Mouse (Mus musculus) embryonic facial prominence, embryonic 13.5 days (tissue): ENCODE data around the gene Fam168a. TPM values are rescaled to one million over a fixed set of nuclear protein-coding genes. Genes with fewer than 3 reads are reported as not detected.
A peak's percentile ranks its signal among the peaks of the same experiment; 100 is the strongest.

Experiments
- ATAC-seq: fragments of 200-750 bp; cut with Nextera tagmentation; 2 replicates; pipeline ENCODE4 v1.8.0; 2017; ENCODE audit warnings: low read depth; ENCODE audit not compliant: insufficient number of reproducible peaks, insufficient read depth, low FRiP score, low TSS enrichment
- H3K27ac ChIP-seq: fragments of 300-500 bp; sonication (generic); 2 replicates; pipeline ENCODE4 v1.5.1; 2015; ENCODE audit warnings: moderate library complexity, mild to moderate bottlenecking, inconsistent platforms
- H3K27me3 ChIP-seq: fragments of 300-500 bp; sonication (generic); 2 replicates; pipeline ENCODE4 v1.6.1; 2015; ENCODE audit warnings: mild to moderate bottlenecking, inconsistent platforms
- H3K36me3 ChIP-seq: fragments of 300-500 bp; sonication (generic); 2 replicates; pipeline ENCODE4 v1.6.1; 2015; ENCODE audit warnings: mild to moderate bottlenecking, inconsistent platforms
- H3K4me1 ChIP-seq: fragments of 300-500 bp; sonication (generic); 2 replicates; pipeline ENCODE4 v1.6.1; 2015; ENCODE audit warnings: inconsistent platforms
- H3K4me2 ChIP-seq: fragments of 300-500 bp; sonication (generic); 2 replicates; pipeline ENCODE4 v1.6.1; 2015; ENCODE audit warnings: moderate library complexity, mild to moderate bottlenecking, inconsistent platforms
- H3K4me3 ChIP-seq: fragments of 300-500 bp; sonication (generic); 2 replicates; pipeline ENCODE4 v1.5.1; 2015; ENCODE audit warnings: mild to moderate bottlenecking, inconsistent platforms
- H3K9ac ChIP-seq: fragments of 300-500 bp; sonication (generic); 2 replicates; pipeline ENCODE4 v1.6.1; 2015; ENCODE audit warnings: mild to moderate bottlenecking, inconsistent platforms
- H3K9me3 ChIP-seq: fragments of 300-500 bp; sonication (generic); 2 replicates; pipeline ENCODE4 v1.6.1; 2016; ENCODE audit warnings: inconsistent platforms
- WGBS: fragments of 180-500 bp; shearing (Covaris S2); methylation state at CpG from one replicate; pipeline ENCODE4 v1.1.7; 2015; ENCODE audit warnings: mixed read lengths; 5-methylcytosine and 5-hydroxymethylcytosine counted together
- polyA plus RNA-seq: library from polyadenylated mRNA; unstranded; fragments of >200 nt; fragmentation: Nextera tagmentation; extraction: Ambion mirVana; gene quantifications from 2 replicates; pipeline ENCODE4 v1.2.1, GENCODE M21; 2015

Gene Fam168a
- polyA plus RNA-seq, result 56.3 and 60.9 TPM in 2 replicates

DNA sequence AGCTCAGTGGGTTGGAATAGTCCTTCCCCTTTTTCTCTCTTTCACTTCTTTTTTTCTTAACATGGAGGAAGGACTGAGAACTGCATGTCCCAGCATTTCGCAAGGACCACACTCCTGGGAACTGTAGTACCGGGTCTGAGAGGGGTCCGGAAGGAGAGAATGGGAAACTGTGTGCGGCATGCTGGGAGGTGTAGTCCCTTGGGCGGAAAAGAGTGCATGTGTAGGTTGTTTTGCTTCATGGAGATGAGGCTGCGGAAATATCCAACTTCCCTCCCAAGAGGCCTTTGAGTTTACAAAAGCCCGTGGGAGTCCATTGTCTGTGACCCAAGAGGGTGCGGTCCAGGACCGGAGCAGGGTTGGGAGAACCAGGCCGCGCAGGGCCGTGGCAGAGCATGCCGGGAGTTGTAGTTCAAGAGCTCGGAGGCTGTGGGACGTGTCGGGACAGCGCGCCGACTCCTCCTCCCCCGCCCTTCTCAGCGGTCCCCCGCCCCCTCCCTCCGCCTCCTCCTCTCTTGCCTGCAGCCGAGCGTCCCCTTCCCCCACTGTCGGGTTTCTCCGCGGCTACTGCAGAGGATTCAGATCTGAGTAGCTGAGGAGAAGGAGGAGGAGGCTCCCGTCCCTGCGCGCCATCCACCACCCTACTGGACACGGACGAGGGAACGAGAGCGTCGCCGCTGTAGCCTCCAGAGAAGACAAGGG is at the start of gene Fam168a:
Fam168a (plus strand) TSS at position 493 of the 699 bp plus-strand sequence.
- no peaks in the 10 kb centered on the region for H3K9me3 ChIP-seq
- peak within 1 kb of the TSS; percentile 86 for H3K4me2 ChIP-seq
- peak within 1 kb of the TSS; percentile 87 for H3K4me3 ChIP-seq
- WGBS, result under 1% methylated on average over 34 of the region's 37 CpGs
- no peaks in the 10 kb centered on the region for H3K27me3 ChIP-seq
- peak within 1 kb of the TSS; percentile 98 for H3K27ac ChIP-seq
- peak within 1 kb of the TSS; percentile 95 for H3K9ac ChIP-seq
- peak; percentile 99 for ATAC-seq
- no peaks in the 10 kb centered on the region for H3K36me3 ChIP-seq
- H3K4me1 ChIP-seq, result peaks cover 13% of the 10 kb centered on the region

DNA sequence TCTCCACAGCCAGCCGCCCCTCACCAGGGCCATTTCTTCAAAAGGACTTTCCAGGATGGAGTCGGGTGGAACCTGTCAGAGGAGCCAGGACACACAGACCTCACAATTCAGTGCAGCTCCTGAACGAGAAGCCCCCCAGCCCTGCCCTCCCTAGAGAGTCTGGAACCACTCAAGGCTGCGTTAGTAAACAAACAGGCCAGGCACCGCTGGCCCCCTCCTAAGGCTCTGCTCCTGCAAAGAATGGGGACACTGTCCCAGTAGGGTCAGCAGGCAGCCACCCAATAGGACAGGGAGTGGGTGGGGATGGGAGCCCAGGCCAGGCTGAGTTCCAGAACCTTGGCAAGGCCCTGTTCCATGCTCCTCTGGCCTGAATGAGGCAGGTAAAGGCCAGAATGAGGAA is 49.7 kb upstream of the Fam168a start:
- Histone ChIP-seq H3K4me3 (no peak overlapping the region), H3K36me3 (no peaks in the 10 kb centered on the region), H3K4me2 (no peak overlapping the region), H3K9me3 (no peaks in the 10 kb centered on the region), H3K27ac (no peak overlapping the region), H3K4me1 (peaks cover 16% of the 10 kb centered on the region; the same call in 1 of the 2 replicates), H3K27me3 (no peaks in the 10 kb centered on the region), H3K9ac (no peak overlapping the region)
- 25% methylated on average over 5 of the region's 5 CpGs for WGBS
- no peak for ATAC-seq

DNA sequence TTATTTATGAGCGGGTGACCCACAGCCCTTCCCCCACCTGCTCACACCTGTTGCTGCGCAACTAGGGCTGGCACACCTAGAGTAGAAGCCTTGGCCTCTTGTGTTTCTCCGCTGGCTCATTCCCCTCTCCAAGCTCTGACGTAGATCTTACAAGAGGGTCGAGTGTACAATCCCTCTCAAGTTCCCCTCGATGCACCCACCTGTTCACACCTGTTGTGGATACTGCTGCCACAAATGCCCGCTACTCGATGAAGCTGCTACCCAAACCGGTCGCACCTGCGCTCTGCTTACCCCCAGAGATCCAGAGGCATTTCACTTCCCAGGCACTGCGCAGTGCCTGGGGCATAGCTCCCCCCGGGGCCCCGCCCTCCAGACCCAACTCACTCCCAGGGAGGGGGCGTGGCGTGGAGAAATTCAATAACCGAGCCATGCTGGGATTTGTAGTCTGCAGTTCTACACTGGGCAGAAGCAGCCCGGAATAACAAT is 48.3 kb upstream of the Fam168a start:
- WGBS, result 27% methylated on average over 18 of the region's 18 CpGs

DNA sequence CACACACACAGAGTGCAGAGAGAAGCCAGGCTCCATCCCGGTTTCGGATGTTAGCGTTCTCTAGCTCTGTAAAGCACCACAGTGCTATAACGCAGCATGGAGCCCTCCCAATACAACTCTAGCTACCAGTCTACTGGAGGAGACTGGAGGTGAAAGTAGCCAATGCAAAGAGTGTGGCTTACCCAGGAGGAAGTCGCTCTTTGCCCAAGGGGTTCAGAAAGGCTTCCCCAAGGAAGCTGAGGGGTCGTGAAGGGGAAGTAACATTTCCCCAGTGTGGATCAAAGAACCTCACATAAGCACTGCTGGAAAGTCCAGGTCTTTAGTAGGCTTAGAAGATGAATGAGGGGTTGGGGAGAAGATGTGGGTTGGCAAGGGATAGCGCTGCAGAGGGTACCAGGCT is 45.2 kb upstream of the Fam168a start:
- no peak overlapping the region for H3K4me2 ChIP-seq

More for the DNA sequence above, 48.3 kb upstream of the Fam168a start:
- Histone ChIP-seq H3K4me3 (no peak overlapping the region), H3K27me3 (no peaks in the 10 kb centered on the region), H3K9ac (no peak overlapping the region), H3K9me3 (no peaks in the 10 kb centered on the region), H3K27ac (no peak overlapping the region), H3K4me1 (peaks cover 20% of the 10 kb centered on the region), H3K36me3 (no peaks in the 10 kb centered on the region), H3K4me2 (peak overlapping the region; percentile 38)
- ATAC-seq, result peak; percentile 71; the same call in 1 of the 2 replicates

DNA sequence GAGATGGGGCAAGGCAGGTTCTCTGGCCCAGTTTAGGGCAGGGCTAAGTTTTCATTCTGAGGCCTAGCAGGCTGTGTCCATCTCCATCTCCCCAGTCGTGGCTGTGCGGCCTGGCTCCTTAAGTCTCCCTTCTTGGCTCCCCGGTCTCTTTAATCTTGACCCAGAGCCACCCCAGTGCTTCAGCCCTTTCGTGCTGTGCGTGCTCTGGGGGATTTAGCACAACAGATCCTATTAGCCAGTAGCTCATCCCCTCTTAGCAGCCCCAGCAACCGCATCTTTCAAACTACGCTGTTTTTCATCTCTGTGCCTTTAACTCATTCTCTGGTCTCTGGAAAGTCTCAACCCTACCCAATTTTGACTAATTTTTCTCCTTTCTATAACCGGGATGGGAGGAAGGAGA is 44.2 kb upstream of the Fam168a start, which contains the start of gene Plekhb1:
Plekhb1 (minus strand) TSS at position 184 of the 400 bp plus-strand sequence.
- H3K27ac ChIP-seq, result no peak within 1 kb of the TSS
- no peak for ATAC-seq
- no peaks in the 10 kb centered on the region for H3K36me3 ChIP-seq
- peaks cover 16% of the 10 kb centered on the region for H3K4me1 ChIP-seq
- no peak within 1 kb of the TSS for H3K4me3 ChIP-seq
- peak within 1 kb of the TSS; percentile 39 for H3K4me2 ChIP-seq
- H3K9me3 ChIP-seq, result no peaks in the 10 kb centered on the region
- no peak within 1 kb of the TSS for H3K9ac ChIP-seq
- WGBS, result 69% methylated on average over 8 of the region's 8 CpGs
- H3K27me3 ChIP-seq, result no peaks in the 10 kb centered on the region

More for the DNA sequence above, 45.2 kb upstream of the Fam168a start:
- Histone ChIP-seq H3K36me3 (no peaks in the 10 kb centered on the region), H3K9me3 (no peaks in the 10 kb centered on the region), H3K4me1 (peaks cover 22% of the 10 kb centered on the region), H3K4me3 (no peak overlapping the region), H3K9ac (no peak overlapping the region), H3K27ac (no peak overlapping the region), H3K27me3 (no peaks in the 10 kb centered on the region)
- 81% methylated on average over 7 of the region's 7 CpGs for WGBS
- ATAC-seq, result no peak

DNA sequence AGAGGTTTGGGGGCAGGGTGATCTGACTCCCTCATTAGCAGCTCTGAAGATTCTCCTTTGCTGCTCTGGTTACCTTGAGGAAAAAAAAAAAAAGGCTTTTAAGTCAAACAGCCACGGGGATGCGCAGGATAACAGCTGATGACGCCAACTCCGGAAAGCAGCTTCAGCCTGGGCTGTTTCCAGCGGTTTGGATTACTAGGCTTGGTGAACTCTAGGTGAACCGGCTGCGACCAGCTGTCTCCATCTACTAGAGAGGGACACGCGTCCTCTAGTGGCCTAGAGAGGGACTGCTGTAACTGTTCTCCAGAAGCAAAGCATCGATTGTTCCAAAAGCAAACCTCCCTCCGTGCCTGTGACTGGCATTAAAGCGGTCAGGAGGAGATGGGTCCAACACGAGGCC is 43.2 kb upstream of the Fam168a start:
- Histone ChIP-seq H3K9me3 (no peaks in the 10 kb centered on the region), H3K4me3 (no peak overlapping the region), H3K36me3 (no peaks in the 10 kb centered on the region), H3K27me3 (no peaks in the 10 kb centered on the region), H3K4me1 (peaks cover 14% of the 10 kb centered on the region), H3K4me2 (peak overlapping the region; percentile 39), H3K9ac (no peak overlapping the region), H3K27ac (no peak overlapping the region)
- ATAC-seq, result peak; percentile 76; the same call in 1 of the 2 replicates
- WGBS, result 3% methylated on average over 13 of the region's 13 CpGs

DNA sequence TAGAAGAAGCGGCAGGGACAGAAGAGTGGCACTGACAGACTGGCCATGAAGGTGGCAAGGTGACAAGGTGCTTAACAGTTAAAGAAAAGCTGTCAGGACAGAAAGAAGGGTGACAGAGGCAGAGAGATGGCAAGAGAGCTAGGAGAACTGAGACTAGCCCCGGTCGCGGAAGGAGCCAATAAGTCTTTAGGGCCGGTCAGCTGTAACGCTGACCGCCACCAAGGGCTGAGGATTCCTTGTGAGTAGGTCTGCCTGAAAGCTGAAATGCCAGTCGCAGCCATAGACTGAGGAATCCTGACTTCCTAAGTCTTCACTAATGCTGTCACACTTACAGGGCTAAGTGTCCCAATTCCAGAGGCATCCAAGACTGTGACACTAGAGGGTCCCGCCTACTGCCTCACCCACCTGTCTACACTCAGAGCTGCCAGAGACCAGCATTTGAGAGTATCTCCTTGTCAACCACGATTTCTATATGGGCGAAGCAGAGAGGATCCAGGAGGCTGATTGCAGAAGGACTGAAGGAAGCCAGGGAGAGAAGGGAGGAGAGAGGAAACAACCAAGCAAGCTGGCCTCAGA is 42.6 kb upstream of the Fam168a start:
- WGBS, result 68% methylated on average over 11 of the region's 11 CpGs
- Histone ChIP-seq H3K36me3 (no peaks in the 10 kb centered on the region), H3K4me1 (peaks cover 11% of the 10 kb centered on the region), H3K4me3 (no peak overlapping the region), H3K27me3 (no peaks in the 10 kb centered on the region), H3K27ac (no peak overlapping the region), H3K4me2 (0 out of 2 replicates have a peak overlapping the region, but pooled peaks have one; percentile 39), H3K9me3 (no peaks in the 10 kb centered on the region), H3K9ac (no peak overlapping the region)
- no peak for ATAC-seq

DNA sequence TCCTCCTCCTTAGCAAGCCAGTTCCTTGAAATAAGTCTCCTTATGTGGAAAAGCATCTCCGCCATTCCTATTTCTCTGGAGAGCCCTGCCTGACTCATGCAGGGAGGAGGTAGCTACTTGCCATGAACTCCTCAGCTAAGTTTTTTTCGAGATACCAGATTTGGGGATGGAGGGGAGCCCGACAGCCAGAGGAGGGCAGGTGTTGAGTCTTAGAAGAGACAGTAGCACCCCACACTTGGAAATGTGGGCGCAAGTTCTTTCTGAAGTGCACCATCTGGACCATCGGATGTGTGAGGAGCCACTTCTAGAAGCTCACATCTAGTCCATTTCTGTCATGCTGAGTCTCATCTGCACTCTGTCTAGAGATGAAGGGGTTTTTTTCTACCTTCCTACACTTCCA is 35.8 kb upstream of the Fam168a start:
- no peaks in the 10 kb centered on the region for H3K36me3 ChIP-seq
- H3K4me3 ChIP-seq, result no peak overlapping the region
- 87% methylated on average over 5 of the region's 5 CpGs for WGBS
- no peak for ATAC-seq
- no peak overlapping the region for H3K27ac ChIP-seq
- no peak overlapping the region for H3K4me2 ChIP-seq
- H3K27me3 ChIP-seq, result no peaks in the 10 kb centered on the region
- H3K4me1 ChIP-seq, result 0 out of 2 replicates have a peak, but pooled peaks cover 3% of the 10 kb centered on the region
- H3K9ac ChIP-seq, result no peak overlapping the region
- no peaks in the 10 kb centered on the region for H3K9me3 ChIP-seq

DNA sequence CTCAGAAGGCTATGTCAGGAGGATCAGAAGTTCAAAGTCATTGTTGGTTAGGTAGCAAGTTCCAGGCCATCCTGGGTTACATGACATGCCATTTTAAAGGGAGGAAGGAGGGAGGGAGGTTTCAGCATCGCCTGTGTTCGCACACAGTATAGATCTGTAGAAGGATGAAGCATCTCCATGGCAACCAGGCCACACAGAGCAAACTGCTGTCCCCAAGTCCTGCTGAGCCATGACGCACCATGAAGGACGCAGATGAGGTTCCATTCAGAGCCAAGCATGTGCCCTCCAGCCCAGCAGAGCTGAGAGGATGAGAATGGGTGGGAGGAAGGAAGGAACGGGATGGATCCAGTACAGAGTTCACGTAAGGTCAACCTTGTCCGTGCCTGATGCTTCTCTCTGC is 33.0 kb upstream of the Fam168a start:
- H3K27ac ChIP-seq, result peak overlapping the region; percentile 35; the same call in 1 of the 2 replicates
- no peaks in the 10 kb centered on the region for H3K36me3 ChIP-seq
- ATAC-seq, result no peak
- H3K9me3 ChIP-seq, result no peaks in the 10 kb centered on the region
- no peak overlapping the region for H3K9ac ChIP-seq
- H3K4me3 ChIP-seq, result no peak overlapping the region
- 62% methylated on average over 7 of the region's 7 CpGs for WGBS
- H3K4me2 ChIP-seq, result no peak overlapping the region
- H3K4me1 ChIP-seq, result 0 out of 2 replicates have a peak, but pooled peaks cover 3% of the 10 kb centered on the region
- no peaks in the 10 kb centered on the region for H3K27me3 ChIP-seq

DNA sequence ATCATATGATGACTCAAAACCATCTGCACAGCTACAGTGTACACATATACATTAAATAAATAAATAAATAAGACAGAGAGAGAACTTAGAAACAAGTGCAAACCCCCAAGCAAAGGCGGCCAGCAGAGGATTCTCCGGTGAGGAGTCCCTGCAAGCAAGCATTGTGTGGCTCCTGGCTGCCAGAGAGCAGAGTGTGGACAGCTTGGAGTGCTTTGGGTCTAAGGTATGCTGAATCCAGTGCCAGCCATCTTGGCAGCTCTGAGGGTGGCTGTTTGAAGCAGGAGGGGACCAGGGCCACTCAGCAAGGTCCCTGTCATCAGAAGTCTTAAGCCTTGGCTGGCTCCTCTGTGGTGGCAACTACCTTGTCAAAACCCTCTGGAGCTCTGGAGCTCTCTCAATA is 31.5 kb upstream of the Fam168a start:
- H3K4me2 ChIP-seq, result no peak overlapping the region

DNA sequence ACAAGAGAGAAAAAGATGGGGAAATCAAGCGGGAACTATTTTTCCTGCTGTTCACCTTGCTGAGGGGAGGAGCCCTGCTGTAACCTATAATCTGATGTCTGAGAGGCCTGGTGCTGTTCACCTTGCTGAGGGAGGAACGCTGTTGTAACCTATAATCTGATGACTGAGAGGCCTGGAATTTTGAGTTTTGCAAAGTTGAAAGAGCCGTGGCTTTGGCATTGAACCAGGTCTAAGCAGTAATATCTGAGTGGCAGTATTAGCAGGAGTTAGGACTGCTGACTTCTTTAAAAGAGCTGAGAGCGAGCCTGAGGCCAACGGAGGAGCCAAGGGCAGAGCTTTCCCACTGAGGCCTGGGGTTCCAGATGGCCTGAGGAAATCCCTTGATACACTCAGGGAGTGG is 28.4 kb upstream of the Fam168a start:
- Histone ChIP-seq H3K27me3 (no peaks in the 10 kb centered on the region), H3K4me1 (peaks cover 7% of the 10 kb centered on the region; the same call in 1 of the 2 replicates), H3K4me3 (no peak overlapping the region), H3K27ac (no peak overlapping the region; the same call in 1 of the 2 replicates), H3K9ac (no peak overlapping the region), H3K4me2 (no peak overlapping the region), H3K9me3 (no peaks in the 10 kb centered on the region), H3K36me3 (no peaks in the 10 kb centered on the region)
- 71% methylated on average over 5 of the region's 5 CpGs for WGBS
- ATAC-seq, result no peak

More for the DNA sequence above, 31.5 kb upstream of the Fam168a start:
- no peak for ATAC-seq
- Histone ChIP-seq H3K9ac (no peak overlapping the region), H3K36me3 (no peaks in the 10 kb centered on the region), H3K27ac (no peak overlapping the region), H3K4me3 (no peak overlapping the region), H3K27me3 (no peaks in the 10 kb centered on the region), H3K9me3 (no peaks in the 10 kb centered on the region), H3K4me1 (peaks cover 8% of the 10 kb centered on the region; the same call in 1 of the 2 replicates)
- 82% methylated on average over 2 of the region's 2 CpGs for WGBS
